Mouse (Mus musculus) brain, adult 2 months (tissue): ENCODE data around the gene Dcaf17.
A peak's percentile ranks its signal among the peaks of the same experiment; 100 is the strongest.

Experiments
- DNase-seq: peaks from one replicate; pipeline ENCODE4 v3.0.0; 2011; ENCODE audit warnings: low read depth, low spot score

The Dcaf17 gene

DNA sequence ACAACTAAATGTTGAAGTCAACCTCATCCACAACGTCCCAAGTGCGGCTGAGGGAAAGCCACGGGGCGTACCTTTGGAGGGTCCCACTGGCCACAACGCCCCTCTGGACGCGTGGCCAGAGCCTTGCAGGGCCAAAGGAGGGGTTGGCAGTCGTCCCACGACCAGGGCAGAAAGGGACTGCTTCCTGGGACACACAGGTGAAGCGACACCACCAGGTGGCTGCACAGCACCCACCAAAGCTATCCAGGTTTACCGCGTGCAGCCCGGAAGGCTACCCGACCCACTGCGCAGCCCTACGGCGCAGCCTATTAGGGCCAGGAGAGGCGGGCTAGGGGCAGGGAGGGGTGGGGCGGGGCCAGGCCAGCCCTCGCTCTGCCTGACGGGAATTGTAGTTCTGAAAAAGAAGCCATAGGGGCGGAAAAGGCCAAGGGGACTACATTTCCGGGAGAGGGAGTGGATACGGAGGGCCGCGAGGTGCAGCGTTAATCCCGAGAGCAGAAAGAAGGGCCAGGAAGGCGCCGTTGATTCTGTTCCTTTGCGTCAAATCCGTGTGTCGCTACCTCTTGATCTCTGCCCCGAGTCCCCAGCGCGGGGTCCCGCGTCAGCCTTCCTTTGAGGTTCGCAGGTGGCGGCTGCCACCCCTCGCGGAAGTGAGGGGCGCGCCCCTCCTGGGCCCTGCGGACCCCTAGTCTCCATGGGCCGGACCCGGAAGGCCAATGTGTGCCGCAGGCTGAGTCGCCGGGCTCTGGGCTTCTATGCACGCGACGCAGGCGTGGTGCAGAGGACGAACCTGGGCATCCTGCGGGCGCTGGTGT is at the start of gene Dcaf17, which contains the start of gene Mettl8:
Gene Dcaf17, plus strand, starts transcription at position 29 of the 815 bp plus-strand sequence.
Gene Mettl8, minus strand, starts transcription at position 284 of the 815 bp plus-strand sequence.
- peak; percentile 99 for DNase-seq

GRCm38 (mm10) chr2:71011816-71012215 is 43.3 kb upstream of the Dcaf17 start:
- DNase-seq, result no peak

GRCm38 (mm10) chr2:71013521-71013920 is 41.6 kb upstream of the Dcaf17 start:
- DNase-seq, result no peak

DNA sequence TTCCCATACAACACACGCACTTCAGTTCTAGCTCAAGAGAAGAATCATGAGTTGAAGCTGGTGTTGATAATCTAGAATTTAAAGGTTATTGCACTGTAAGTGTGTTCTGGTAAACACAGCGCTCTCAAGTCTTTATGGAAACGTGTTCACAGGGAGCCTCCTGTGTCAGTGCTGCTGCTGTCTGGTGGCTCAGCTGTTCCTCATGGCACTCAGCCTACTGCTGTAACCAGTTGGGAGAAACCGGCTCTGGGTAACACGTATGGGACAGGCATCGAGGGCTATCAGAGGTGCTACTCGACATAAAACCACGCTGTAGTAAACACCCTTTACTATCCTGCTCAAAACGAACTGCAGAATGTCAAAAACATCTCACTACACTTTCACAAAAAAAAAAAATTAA is 35.9 kb upstream of the Dcaf17 start:
- DNase-seq, result peak; percentile 81

DNA sequence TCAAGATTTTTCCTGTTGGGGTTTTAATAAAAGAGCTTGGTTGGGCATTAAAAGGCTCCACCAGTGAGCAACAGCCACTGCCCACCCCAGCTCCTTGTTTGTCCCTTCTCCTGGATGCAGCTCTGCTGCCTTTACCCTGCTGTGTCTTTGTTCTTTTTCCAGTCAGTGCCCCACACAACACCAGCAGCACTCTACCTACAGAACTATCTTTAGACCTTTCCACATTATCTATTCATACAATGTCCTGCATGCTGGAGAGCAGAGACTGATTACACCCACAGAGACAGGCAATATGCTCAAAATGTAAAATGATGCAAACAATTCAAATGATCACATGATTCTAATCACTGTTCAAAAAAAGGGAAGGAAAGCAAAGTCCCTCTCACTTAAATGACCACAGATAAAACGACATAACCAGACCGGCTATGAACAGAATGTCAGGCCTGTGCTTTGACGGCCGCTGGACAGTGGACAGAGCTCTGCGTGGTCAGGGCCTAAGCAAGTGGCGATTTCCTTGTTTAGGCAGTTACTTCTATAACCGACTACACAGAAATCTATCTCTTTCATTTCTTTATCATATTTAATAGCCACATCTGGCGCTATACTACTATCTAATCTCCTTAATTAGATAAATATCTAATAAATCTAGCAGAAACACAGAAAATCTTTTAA is 35.3 kb upstream of the Dcaf17 start:
- no peak for DNase-seq

DNA sequence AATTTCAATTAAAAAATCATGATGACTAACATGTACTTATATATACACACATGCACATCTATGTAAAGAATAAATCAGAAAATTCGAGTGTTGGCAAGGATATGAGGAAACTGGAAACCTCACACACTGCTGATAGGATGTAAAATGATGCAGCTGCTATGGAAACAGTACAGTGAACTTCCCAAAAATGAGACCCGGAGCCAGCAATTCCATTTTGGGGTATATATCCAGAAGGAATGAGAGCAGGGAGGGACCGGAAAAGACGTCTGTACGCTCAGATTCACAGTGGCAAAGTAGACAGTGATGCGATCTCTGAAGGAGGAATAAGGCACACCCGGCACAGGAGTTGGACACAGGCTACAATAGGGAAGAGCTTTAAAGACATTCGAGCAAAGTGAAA is 34.5 kb upstream of the Dcaf17 start:
- DNase-seq, result peak; percentile 64

GRCm38 (mm10) chr2:71022991-71023390 is 32.1 kb upstream of the Dcaf17 start:
- no peak for DNase-seq

GRCm38 (mm10) chr2:71023986-71024385 is 31.1 kb upstream of the Dcaf17 start:
- DNase-seq, result no peak

DNA sequence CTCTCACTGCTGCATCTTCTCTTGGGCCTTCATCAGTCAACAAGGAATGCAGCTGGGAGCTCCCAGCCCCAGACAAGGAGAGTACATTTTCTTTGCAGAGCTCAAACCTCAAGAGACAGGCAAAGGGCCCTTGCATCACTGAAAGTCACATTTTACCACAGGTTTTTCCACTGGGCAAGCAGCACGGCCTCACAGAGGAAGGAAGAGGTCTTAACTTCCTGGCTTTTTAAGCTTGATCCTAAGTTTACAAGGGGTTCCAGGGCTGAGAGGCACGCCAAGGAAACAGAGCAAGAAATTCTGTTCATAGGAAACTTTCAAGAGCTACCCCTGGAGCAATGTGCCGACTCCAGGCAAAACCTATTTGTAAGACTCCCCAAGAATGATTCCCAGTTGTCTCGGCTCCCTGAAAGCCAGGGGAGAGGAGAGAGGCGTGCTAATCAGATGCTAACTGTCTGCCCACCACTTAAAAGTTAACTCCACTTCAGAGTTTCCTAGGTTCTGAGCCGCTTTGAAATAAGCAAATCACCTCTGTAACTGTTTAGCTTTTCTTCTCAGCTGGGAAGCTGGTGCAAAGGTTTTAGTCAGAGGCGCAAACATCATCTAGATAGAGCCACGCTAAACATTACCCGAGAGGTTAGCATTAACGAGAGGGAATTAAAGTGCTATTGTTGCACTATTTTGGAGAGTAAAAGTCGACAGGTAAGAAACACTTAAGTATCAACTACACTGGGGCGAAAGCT is 29.4 kb upstream of the Dcaf17 start:
- DNase-seq, result no peak

- DNase-seq, result no peak
Measured at GRCm38 (mm10) chr2:71026787-71027186, 28.3 kb upstream of the Dcaf17 start.

GRCm38 (mm10) chr2:71027631-71028030 is 27.5 kb upstream of the Dcaf17 start:
- no peak for DNase-seq

DNA sequence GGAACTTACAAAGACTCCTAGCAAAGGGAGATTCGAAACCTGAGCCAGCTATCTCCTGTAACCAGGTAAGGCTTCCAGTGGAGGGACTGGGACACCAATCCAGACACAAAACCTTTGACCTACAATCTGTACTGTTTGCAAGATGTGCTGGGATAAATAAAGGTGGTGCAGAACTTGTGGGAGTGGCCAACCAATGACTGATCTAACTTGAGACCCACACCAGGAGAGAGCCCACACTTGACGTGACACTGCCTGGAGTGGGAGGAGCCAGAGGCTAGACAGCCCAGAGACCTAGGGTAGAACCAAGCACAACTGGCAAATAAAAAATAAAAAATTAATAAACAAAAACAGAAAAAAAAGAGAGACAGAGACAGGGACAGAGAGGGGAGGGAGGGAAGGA is 24.5 kb upstream of the Dcaf17 start:
- DNase-seq, result no peak

- no peak for DNase-seq
Measured at GRCm38 (mm10) chr2:71031973-71032794, 22.9 kb upstream of the Dcaf17 start.

DNA sequence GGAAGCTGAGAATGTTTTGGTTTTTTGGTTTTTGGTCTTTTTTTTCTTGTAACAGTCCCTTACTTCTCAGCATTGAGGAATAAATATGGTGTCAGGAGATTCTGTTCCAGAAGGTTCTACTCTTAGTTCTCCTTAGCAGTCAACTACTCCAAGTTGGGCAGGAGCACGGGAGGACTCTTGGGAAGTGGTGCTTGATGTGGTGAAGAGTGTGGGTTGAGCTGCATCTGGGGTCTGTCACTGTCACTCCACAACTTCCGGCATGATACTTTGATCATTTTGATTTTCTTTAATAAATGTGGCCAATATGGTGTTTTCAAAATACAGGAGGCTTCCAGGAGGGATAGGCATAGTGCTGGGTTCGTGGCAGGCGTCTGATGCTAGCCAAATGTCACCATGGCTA is 22.1 kb upstream of the Dcaf17 start:
- DNase-seq, result no peak

DNA sequence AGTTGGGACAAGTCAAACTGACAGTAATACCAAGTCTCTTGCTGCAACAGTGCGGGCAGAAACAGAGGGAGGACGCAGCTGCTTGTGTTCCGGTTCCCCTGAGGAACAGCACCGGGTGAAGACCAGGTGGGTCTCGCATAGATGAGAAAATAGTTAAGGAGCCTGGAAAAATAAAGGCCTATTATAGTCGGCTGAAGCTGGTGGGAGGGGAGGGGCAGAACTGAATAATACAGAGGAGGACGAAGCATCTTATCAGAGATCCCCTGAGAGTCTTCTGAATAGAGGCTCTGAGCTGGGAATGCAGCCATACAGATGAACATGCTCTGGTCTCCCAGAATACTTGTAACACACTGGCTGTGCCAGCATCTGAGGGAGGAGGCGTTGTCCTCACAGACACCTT is 21.1 kb upstream of the Dcaf17 start:
- DNase-seq, result peak; percentile 42

DNA sequence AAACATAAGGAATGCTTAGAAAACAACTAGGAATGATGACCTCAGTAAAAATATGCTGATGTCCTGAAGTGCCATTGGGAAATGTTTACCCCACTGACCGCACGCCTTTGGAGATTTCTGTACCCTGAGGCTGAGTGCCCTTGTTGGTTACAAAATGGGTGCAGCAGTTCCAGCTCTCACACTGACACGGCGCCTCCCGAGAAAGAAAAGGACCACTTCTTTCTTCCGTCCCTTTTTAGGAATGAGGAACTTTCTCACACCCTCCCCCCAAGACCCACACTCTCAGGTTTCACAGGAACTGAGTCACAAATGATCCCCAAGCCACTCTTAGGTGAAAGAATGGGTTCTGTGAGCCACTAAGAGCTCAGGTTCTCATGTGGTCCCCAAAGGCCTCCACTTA is 17.7 kb upstream of the Dcaf17 start:
- DNase-seq, result no peak

- peak; percentile 93 for DNase-seq
Measured at GRCm38 (mm10) chr2:71039522-71040121, 15.5 kb upstream of the Dcaf17 start.

DNA sequence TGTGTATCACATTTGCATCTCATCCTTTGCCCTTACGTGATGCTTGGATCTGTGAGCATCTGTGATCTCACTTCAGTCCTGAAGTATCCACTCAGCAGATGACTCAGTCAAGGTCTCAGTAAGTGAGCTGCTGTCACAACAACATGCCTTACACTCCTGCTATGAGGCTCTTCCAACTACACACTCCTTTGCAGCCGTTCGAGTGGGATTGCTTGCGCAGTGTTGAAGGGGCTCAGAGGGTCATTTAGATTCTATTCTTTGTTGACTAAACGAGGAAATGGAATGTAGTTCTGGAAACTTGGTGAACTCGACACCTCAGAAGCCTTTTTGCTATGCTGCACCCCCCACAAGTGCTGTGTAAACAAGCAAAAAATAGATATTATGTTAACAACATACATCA is 9.0 kb upstream of the Dcaf17 start:
- no peak for DNase-seq

DNA sequence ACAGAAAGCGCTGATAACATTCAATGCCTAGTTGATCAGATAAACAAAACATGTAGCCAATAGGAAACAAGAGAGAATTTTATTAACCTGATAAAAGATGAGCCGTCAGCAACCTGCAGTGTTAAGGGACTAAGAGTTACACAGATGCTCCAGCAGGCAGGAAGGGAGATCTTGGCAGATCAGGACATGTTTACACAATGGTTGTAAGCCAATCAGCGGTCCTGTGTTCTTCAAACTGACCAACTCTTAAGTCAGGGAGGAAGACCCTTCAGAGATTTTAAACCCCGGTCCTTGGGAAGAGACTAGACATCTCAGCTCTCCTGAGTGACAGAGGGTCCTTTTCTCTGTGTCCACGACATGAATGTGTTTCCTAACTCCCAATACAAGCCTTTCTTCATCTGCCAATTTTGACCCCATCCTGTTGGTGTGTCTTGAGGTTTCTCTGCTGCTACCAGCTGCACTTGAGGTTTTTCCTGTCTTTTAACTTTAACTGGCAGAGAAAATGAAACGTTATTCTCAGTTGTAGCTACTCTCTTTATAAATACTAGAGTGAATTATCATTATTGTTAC is 8.3 kb upstream of the Dcaf17 start:
- DNase-seq, result no peak

- DNase-seq, result no peak
Measured at GRCm38 (mm10) chr2:71048896-71049295, 6.2 kb upstream of the Dcaf17 start.

GRCm38 (mm10) chr2:71050511-71050910 is 4.6 kb upstream of the Dcaf17 start:
- no peak for DNase-seq
